Mouse (Mus musculus): Measurements from ENCODE around the gene Gpd2. TPM values are rescaled to one million over a fixed set of nuclear protein-coding genes. Genes with fewer than 3 reads are reported as not detected.

Gpd2 gene
- total RNA-seq, 1 experiment: 56.2 TPM

GRCm38 (mm10) chr2:57335397-57335796, 98.0 kb downstream of the Gpd2 start:
- no peak overlapping the region for H3K4me3 ChIP-seq (ENCODE audit: insufficient read depth in 1 of 2, low read depth in 1 of 2, low read length in 2 of 2, poor library complexity in 1 of 2, severe bottlenecking in 1 of 2)
- H3K4me1 ChIP-seq (ENCODE audit: control insufficient read depth in 2 of 2, insufficient read depth in 2 of 2, low read length in 2 of 2, poor library complexity in 1 of 2): peaks cover 2% of the 10 kb centered on the region in 2 experiments; a peak in 2 of 4 replicates
- in situ Hi-C loops (cut with MboI; ENCODE audit: low sequenced_read_pairs in 2 of 2, unreplicated experiment in 2 of 2): no loop called here
- no peak overlapping the region for H3K27ac ChIP-seq (ENCODE audit: insufficient read depth, low read depth, low read length, poor library complexity, severe bottlenecking)
- TF ChIP-seq MAFK (IDR thresholded peaks at IDR 0.05; ENCODE audit: insufficient read depth, low read depth, low read length) (no peak), ZNF384 (IDR thresholded peaks at IDR 0.05; ENCODE audit: low read depth, low read length) (no peak)
- DNase-seq (ENCODE audit: low read depth, low spot score): no peak
- H3K36me3 ChIP-seq (ENCODE audit: control insufficient read depth, insufficient read depth, low read length, poor library complexity, severe bottlenecking): peaks cover 5% of the 10 kb centered on the region
- no peaks in the 10 kb centered on the region for H3K9me3 ChIP-seq (ENCODE audit: control insufficient read depth, insufficient read depth, low read depth, low read length)
- H3K9ac ChIP-seq (ENCODE audit: insufficient read depth, low read depth, low read length, poor library complexity, severe bottlenecking): no peak overlapping the region

- DNase-seq (ENCODE audit: low read depth, low spot score): no peak
- H3K4me1 ChIP-seq (ENCODE audit: control insufficient read depth in 2 of 2, insufficient read depth in 2 of 2, low read length in 2 of 2, poor library complexity in 1 of 2): peaks cover 2% of the 10 kb centered on the region in 2 experiments; a peak in 1 of 4 replicates
- TF ChIP-seq ZNF384 (IDR thresholded peaks at IDR 0.05; ENCODE audit: low read depth, low read length): no peak
- TF ChIP-seq HCFC1 (IDR thresholded peaks at IDR 0.05; ENCODE audit: borderline replicate concordance, insufficient read depth, low read length): no peak
- TF ChIP-seq CHD2 (IDR thresholded peaks at IDR 0.05; ENCODE audit: low read depth, low read length): no peak
- TF ChIP-seq MAFK (IDR thresholded peaks at IDR 0.05; ENCODE audit: insufficient read depth, low read depth, low read length): no peak
- TF ChIP-seq ZC3H11A (IDR thresholded peaks at IDR 0.05; ENCODE audit: borderline replicate concordance, low read depth, low read length): no peak
- H3K4me3 ChIP-seq (ENCODE audit: insufficient read depth in 1 of 2, low read depth in 1 of 2, low read length in 2 of 2, poor library complexity in 1 of 2, severe bottlenecking in 1 of 2): no peak overlapping the region
- in situ Hi-C loops (cut with MboI; ENCODE audit: low sequenced_read_pairs in 2 of 2, unreplicated experiment in 2 of 2): no loop called here
- peaks cover 10% of the 10 kb centered on the region for H3K36me3 ChIP-seq (ENCODE audit: control insufficient read depth, insufficient read depth, low read length, poor library complexity, severe bottlenecking)
- no peak overlapping the region for H3K27ac ChIP-seq (ENCODE audit: insufficient read depth, low read depth, low read length, poor library complexity, severe bottlenecking)
- no peak overlapping the region for H3K9ac ChIP-seq (ENCODE audit: insufficient read depth, low read depth, low read length, poor library complexity, severe bottlenecking)
- no peaks in the 10 kb centered on the region for H3K9me3 ChIP-seq (ENCODE audit: control insufficient read depth, insufficient read depth, low read depth, low read length)
Measured at GRCm38 (mm10) chr2:57338779-57339178, 101.3 kb downstream of the Gpd2 start.

- H3K4me1 ChIP-seq (ENCODE audit: control insufficient read depth in 2 of 2, insufficient read depth in 2 of 2, low read length in 2 of 2, poor library complexity in 1 of 2): no peaks in the 10 kb centered on the region
Measured at GRCm38 (mm10) chr2:57342910-57343309, 105.5 kb downstream of the Gpd2 start.

GRCm38 (mm10) chr2:57350615-57351014, 113.2 kb downstream of the Gpd2 start:
- Histone ChIP-seq H3K36me3 (ENCODE audit: control insufficient read depth, insufficient read depth, low read length, poor library complexity, severe bottlenecking) (no peaks in the 10 kb centered on the region; the same call in 1 of the 2 replicates), H3K4me3 (ENCODE audit: insufficient read depth in 1 of 2, low read depth in 1 of 2, low read length in 2 of 2, poor library complexity in 1 of 2, severe bottlenecking in 1 of 2) (no peak overlapping the region), H3K27ac (ENCODE audit: insufficient read depth, low read depth, low read length, poor library complexity, severe bottlenecking) (no peak overlapping the region), H3K9me3 (ENCODE audit: control insufficient read depth, insufficient read depth, low read depth, low read length) (no peaks in the 10 kb centered on the region), H3K9ac (ENCODE audit: insufficient read depth, low read depth, low read length, poor library complexity, severe bottlenecking) (no peak overlapping the region), H3K4me1 (ENCODE audit: control insufficient read depth in 2 of 2, insufficient read depth in 2 of 2, low read length in 2 of 2, poor library complexity in 1 of 2) (no peaks in the 10 kb centered on the region)
- TF ChIP-seq MAFK (IDR thresholded peaks at IDR 0.05; ENCODE audit: insufficient read depth, low read depth, low read length) (no peak), ZC3H11A (IDR thresholded peaks at IDR 0.05; ENCODE audit: borderline replicate concordance, low read depth, low read length) (no peak), CHD2 (IDR thresholded peaks at IDR 0.05; ENCODE audit: low read depth, low read length) (no peak), ZNF384 (IDR thresholded peaks at IDR 0.05; ENCODE audit: low read depth, low read length) (no peak), HCFC1 (IDR thresholded peaks at IDR 0.05; ENCODE audit: borderline replicate concordance, insufficient read depth, low read length) (no peak)
- DNase-seq (ENCODE audit: low read depth, low spot score): no peak
- in situ Hi-C loops (cut with MboI; ENCODE audit: low sequenced_read_pairs in 2 of 2, unreplicated experiment in 2 of 2): no loop called here

More at GRCm38 (mm10) chr2:57342910-57343309, 105.5 kb downstream of the Gpd2 start:
- Histone ChIP-seq H3K9me3 (ENCODE audit: control insufficient read depth, insufficient read depth, low read depth, low read length) (no peaks in the 10 kb centered on the region), H3K27ac (ENCODE audit: insufficient read depth, low read depth, low read length, poor library complexity, severe bottlenecking) (no peak overlapping the region), H3K4me3 (ENCODE audit: insufficient read depth in 1 of 2, low read depth in 1 of 2, low read length in 2 of 2, poor library complexity in 1 of 2, severe bottlenecking in 1 of 2) (no peak overlapping the region), H3K9ac (ENCODE audit: insufficient read depth, low read depth, low read length, poor library complexity, severe bottlenecking) (no peak overlapping the region), H3K36me3 (ENCODE audit: control insufficient read depth, insufficient read depth, low read length, poor library complexity, severe bottlenecking) (peaks cover 10% of the 10 kb centered on the region)
- no peak for DNase-seq (ENCODE audit: low read depth, low spot score)
- TF ChIP-seq HCFC1 (IDR thresholded peaks at IDR 0.05; ENCODE audit: borderline replicate concordance, insufficient read depth, low read length): no peak
- no peak for TF ChIP-seq MAFK (IDR thresholded peaks at IDR 0.05; ENCODE audit: insufficient read depth, low read depth, low read length)
- TF ChIP-seq ZC3H11A (IDR thresholded peaks at IDR 0.05; ENCODE audit: borderline replicate concordance, low read depth, low read length): no peak
- TF ChIP-seq ZNF384 (IDR thresholded peaks at IDR 0.05; ENCODE audit: low read depth, low read length): no peak
- no peak for TF ChIP-seq CHD2 (IDR thresholded peaks at IDR 0.05; ENCODE audit: low read depth, low read length)
- in situ Hi-C loops (cut with MboI; ENCODE audit: low sequenced_read_pairs in 2 of 2, unreplicated experiment in 2 of 2): no loop called here

Data from ES-E14 (cell line).